Mouse (Mus musculus) MEL (cell line): ENCODE results near the gene Aspscr1. TPM values are rescaled to one million over a fixed set of nuclear protein-coding genes. Genes with fewer than 3 reads are reported as not detected.

Source experiments
- DNase-seq: peaks from one replicate; pipeline ENCODE4 v3.0.0; 2011; ENCODE audit warnings: low read depth, low spot score
- H3K27ac ChIP-seq: 2 replicates; pipeline ENCODE4 v1.5.1; 2012; ENCODE audit warnings: low read depth, mild to moderate bottlenecking, control low read depth, low read length, moderate library complexity; ENCODE audit not compliant: control insufficient read depth
- H3K27me3 ChIP-seq, 2 experiments: fragments of 150-350 bp in 1 of 2; sonication (generic) in 1 of 2; 2 replicates each; pipeline ENCODE4 v1.6.1; 2012; ENCODE audit warnings: low read length in 2 of 2, mild to moderate bottlenecking in 2 of 2, improper control_type of control experiment in 1 of 2, moderate library complexity in 1 of 2; ENCODE audit not compliant: insufficient read depth in 2 of 2, control insufficient read depth in 1 of 2
- H3K36me3 ChIP-seq, 2 experiments: 2 replicates each; pipeline ENCODE4 v1.6.1; 2012 to 2014; ENCODE audit warnings: low read length in 2 of 2, improper control_type of control experiment in 1 of 2, inconsistent platforms in 1 of 2, mild to moderate bottlenecking in 1 of 2; ENCODE audit not compliant: insufficient read depth in 2 of 2, control insufficient read depth in 1 of 2
- H3K4me1 ChIP-seq, 2 experiments: fragments of 150-350 bp in 1 of 2; sonication (generic) in 1 of 2; 2 replicates each; pipeline ENCODE4 v1.6.1; 2012; ENCODE audit warnings: low read length in 2 of 2, improper control_type of control experiment in 1 of 2, mild to moderate bottlenecking in 1 of 2; ENCODE audit not compliant: insufficient read depth in 2 of 2, control insufficient read depth in 1 of 2
- H3K4me3 ChIP-seq, 2 experiments: fragments of 150-350 bp in 1 of 2; sonication (generic) in 1 of 2; 2 replicates each; pipeline ENCODE4 v1.5.1; 2012; ENCODE audit warnings: low read depth in 2 of 2, low read length in 2 of 2, mild to moderate bottlenecking in 2 of 2, moderate library complexity in 2 of 2, control low read depth in 1 of 2, improper control_type of control experiment in 1 of 2; ENCODE audit not compliant: control insufficient read depth in 1 of 2, insufficient read depth in 1 of 2
- H3K79me2 ChIP-seq: 2 replicates; pipeline ENCODE4 v1.6.1; 2012; ENCODE audit warnings: mild to moderate bottlenecking, low read length, moderate library complexity; ENCODE audit not compliant: control insufficient read depth, poor library complexity, insufficient read depth
- H3K9ac ChIP-seq: 2 replicates; pipeline ENCODE4 v1.6.1; 2012; ENCODE audit warnings: low read depth, mild to moderate bottlenecking, control low read depth, low read length, moderate library complexity; ENCODE audit not compliant: control insufficient read depth, poor library complexity, severe bottlenecking
- H3K9me3 ChIP-seq: fragments of 150-350 bp; sonication (generic); replicated peaks from 2 replicates; pipeline ENCODE4 v1.6.1; 2012; ENCODE audit warnings: mild to moderate bottlenecking, low read length, improper control_type of control experiment, moderate library complexity; ENCODE audit not compliant: insufficient read depth
- CHD1 ChIP-seq: IDR thresholded peaks from 2 replicates; pipeline ENCODE4 v1.6.1; 2012; ENCODE audit warnings: low read depth, mild to moderate bottlenecking, inconsistent platforms, low read length, improper control_type of control experiment
- CTCF ChIP-seq, 3 experiments: IDR thresholded peaks in 2 of 3; conservative IDR thresholded peaks in 1 of 3; 2 replicates each; pipeline ENCODE4 v1.5.1; 2011 to 2012; ENCODE audit warnings: low read length in 3 of 3, low read depth in 2 of 3, mild to moderate bottlenecking in 2 of 3, improper control_type of control experiment in 1 of 3, inconsistent platforms in 1 of 3, mixed read lengths in 1 of 3, moderate library complexity in 1 of 3; ENCODE audit not compliant: control insufficient read depth in 1 of 3, insufficient read depth in 1 of 3, poor library complexity in 1 of 3, severe bottlenecking in 1 of 3
- ELF1 ChIP-seq: IDR thresholded peaks from 2 replicates; pipeline ENCODE4 v1.6.1; 2014; ENCODE audit warnings: low read depth, mild to moderate bottlenecking, inconsistent platforms, low read length, improper control_type of control experiment, moderate library complexity
- ETS1 ChIP-seq: IDR thresholded peaks from 2 replicates; pipeline ENCODE4 v1.6.1; 2012; ENCODE audit warnings: low read depth, mild to moderate bottlenecking, inconsistent platforms, low read length, improper control_type of control experiment, moderate library complexity
- GABPA ChIP-seq: IDR thresholded peaks from 2 replicates; pipeline ENCODE4 v1.6.1; 2012; ENCODE audit warnings: low read depth, mild to moderate bottlenecking, inconsistent platforms, low read length, improper control_type of control experiment, moderate library complexity
- GATA1 ChIP-seq: IDR thresholded peaks from 2 replicates; pipeline ENCODE4 v1.6.1; 2011; ENCODE audit warnings: low read depth, low read length, improper control_type of control experiment
- HCFC1 ChIP-seq: IDR thresholded peaks from 2 replicates; pipeline ENCODE4 v1.6.1; 2012; ENCODE audit warnings: low read depth, mild to moderate bottlenecking, inconsistent platforms, low read length, improper control_type of control experiment, moderate library complexity
- JUND ChIP-seq: IDR thresholded peaks from 2 replicates; pipeline ENCODE4 v1.6.1; 2011; ENCODE audit warnings: low read depth, mild to moderate bottlenecking, improper control_type of control experiment, low read length
- KAT2A ChIP-seq: conservative IDR thresholded peaks from 2 replicates; pipeline ENCODE4 v1.6.1; 2012; ENCODE audit warnings: low read depth, low read length, improper control_type of control experiment, inconsistent platforms
- MAFK ChIP-seq: IDR thresholded peaks from 2 replicates; pipeline ENCODE4 v1.6.1; 2011; ENCODE audit warnings: low read depth, mild to moderate bottlenecking, low read length, improper control_type of control experiment, borderline replicate concordance
- MEF2A ChIP-seq: IDR thresholded peaks from 2 replicates; pipeline ENCODE4 v1.6.1; 2014; ENCODE audit warnings: low read depth, mild to moderate bottlenecking, inconsistent platforms, low read length, improper control_type of control experiment; ENCODE audit not compliant: poor library complexity, insufficient replicate concordance, severe bottlenecking; ENCODE audit errors: extremely low read depth
- MYB ChIP-seq: IDR thresholded peaks from 2 replicates; pipeline ENCODE4 v1.6.1; 2011; ENCODE audit warnings: mild to moderate bottlenecking, low read depth, low read length, improper control_type of control experiment
- MYC ChIP-seq: IDR thresholded peaks from 2 replicates; pipeline ENCODE4 v1.6.1; 2011; ENCODE audit warnings: low read depth, mild to moderate bottlenecking, low read length, improper control_type of control experiment, moderate library complexity
- NRF1 ChIP-seq: IDR thresholded peaks from 2 replicates; pipeline ENCODE4 v1.6.1; 2014; ENCODE audit warnings: low read depth, mild to moderate bottlenecking, inconsistent platforms, low read length, improper control_type of control experiment, moderate library complexity; ENCODE audit not compliant: poor library complexity, insufficient read depth, severe bottlenecking
- POLR2A ChIP-seq, 2 experiments: IDR thresholded peaks; 2 replicates each; pipeline ENCODE4 v1.6.1; 2011 to 2012; ENCODE audit warnings: low read length in 2 of 2, mild to moderate bottlenecking in 2 of 2, control low read depth in 1 of 2, improper control_type of control experiment in 1 of 2, low read depth in 1 of 2, moderate library complexity in 1 of 2; ENCODE audit not compliant: control insufficient read depth in 1 of 2, insufficient read depth in 1 of 2, poor library complexity in 1 of 2
- RAD21 ChIP-seq: IDR thresholded peaks from 2 replicates; pipeline ENCODE4 v1.6.1; 2011; ENCODE audit warnings: mild to moderate bottlenecking, low read depth, low read length, improper control_type of control experiment
- SIN3A ChIP-seq: IDR thresholded peaks from 2 replicates; pipeline ENCODE4 v1.6.1; 2012; ENCODE audit warnings: low read length, improper control_type of control experiment, inconsistent platforms
- SMC3 ChIP-seq: IDR thresholded peaks from 2 replicates; pipeline ENCODE4 v1.6.1; 2011; ENCODE audit warnings: low read depth, low read length, improper control_type of control experiment
- TAL1 ChIP-seq: IDR thresholded peaks from 2 replicates; pipeline ENCODE4 v1.6.1; 2012; ENCODE audit warnings: mild to moderate bottlenecking, inconsistent platforms, low read length, moderate library complexity, mixed read lengths
- TBP ChIP-seq: IDR thresholded peaks from 2 replicates; pipeline ENCODE4 v1.8.0; 2011; ENCODE audit warnings: low read depth, low read length, improper control_type of control experiment
- UBTF ChIP-seq: IDR thresholded peaks from 2 replicates; pipeline ENCODE4 v1.6.1; 2012; ENCODE audit warnings: low read depth, mild to moderate bottlenecking, inconsistent platforms, low read length, improper control_type of control experiment, moderate library complexity, borderline replicate concordance; ENCODE audit not compliant: insufficient read depth
- USF1 ChIP-seq: IDR thresholded peaks from 2 replicates; pipeline ENCODE4 v1.6.1; 2014; ENCODE audit warnings: low read depth, mild to moderate bottlenecking, inconsistent platforms, low read length, improper control_type of control experiment, moderate library complexity
- USF2 ChIP-seq, 2 experiments: IDR thresholded peaks; 2 replicates each; pipeline ENCODE4 v1.6.1; 2011 to 2012; ENCODE audit warnings: improper control_type of control experiment in 2 of 2, low read length in 2 of 2, borderline replicate concordance in 1 of 2, inconsistent platforms in 1 of 2, low read depth in 1 of 2, mild to moderate bottlenecking in 1 of 2; ENCODE audit not compliant: insufficient read depth in 1 of 2
- ZC3H11A ChIP-seq: IDR thresholded peaks from 2 replicates; pipeline ENCODE4 v1.6.1; 2012; ENCODE audit warnings: low read depth, mild to moderate bottlenecking, inconsistent platforms, low read length, improper control_type of control experiment
- ZNF384 ChIP-seq: IDR thresholded peaks from 2 replicates; pipeline ENCODE4 v1.6.1; 2012; ENCODE audit warnings: low read depth, mild to moderate bottlenecking, inconsistent platforms, low read length, improper control_type of control experiment
- polyA plus RNA-seq, 2 experiments: library from polyadenylated mRNA; stranded (reverse) in 1 of 2; unstranded in 1 of 2; fragments of >175 nt in 1 of 2; fragments of >200 nt in 1 of 2; gene quantifications; 2 replicates each; pipeline versions ENCODE4 v1.2.1 to v1.2.4; 2012; ENCODE audit warnings: low replicate concordance in 2 of 2, low read depth in 1 of 2; ENCODE audit not compliant: insufficient read length in 2 of 2, insufficient read depth in 1 of 2, missing spikeins in 1 of 2
- total RNA-seq: library from RNA; depleted of rRNA; stranded (reverse); fragments of 300-350 nt; gene quantifications from 2 replicates; pipeline ENCODE4 v1.2.3, GENCODE M21; 2012

Aspscr1 gene
- total and polyA plus RNA-seq, 3 experiments, result 36.2 to 72.5 TPM; not detected in 1

GRCm38 (mm10) chr11:120658876-120659410 lies 13.8 kb upstream of the Aspscr1 start:
- no peak for DNase-seq

DNA sequence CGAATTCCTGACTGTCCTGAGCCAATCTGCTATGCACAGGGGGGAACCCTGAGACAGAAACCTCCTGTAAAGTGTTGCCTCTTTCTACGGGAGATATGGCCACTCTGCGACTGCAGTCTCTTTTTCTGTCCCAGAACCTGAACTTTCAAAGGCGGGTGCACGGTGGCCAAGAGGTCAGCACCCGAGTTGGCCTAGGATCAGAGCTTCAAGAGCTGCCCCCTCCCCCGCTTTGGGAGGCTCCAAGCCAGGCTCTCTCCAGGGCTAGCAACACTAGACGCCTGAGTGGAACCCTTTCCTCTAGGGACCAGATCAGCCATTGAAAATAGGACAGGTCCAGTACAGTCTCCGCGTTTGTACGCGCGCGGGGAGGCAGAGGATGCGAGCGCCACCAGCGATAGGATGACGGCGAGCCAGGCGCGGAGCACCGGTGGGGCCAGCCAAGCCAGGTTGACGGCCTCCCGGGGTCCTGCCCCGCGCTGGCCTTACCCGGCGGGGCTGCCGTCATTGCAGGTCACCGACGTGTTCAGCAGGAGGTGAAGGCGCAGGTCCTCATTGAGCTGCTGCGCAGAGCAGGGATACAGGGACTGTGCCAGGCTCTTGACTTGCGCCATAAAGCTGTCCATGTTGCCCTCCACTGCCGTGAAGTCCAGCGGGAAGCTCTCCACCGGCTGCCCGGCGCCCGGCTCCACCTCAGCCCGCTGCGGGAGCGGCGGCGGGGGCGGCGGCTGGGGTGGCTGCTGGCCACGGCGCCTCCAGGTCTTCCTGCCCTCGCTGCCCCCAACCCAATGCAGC lies 13.1 kb upstream of the Aspscr1 start:
- Histone ChIP-seq H3K36me3 (no peaks in the 10 kb centered on the region), H3K27me3 (peaks cover 2 to 7% of the 10 kb centered on the region in 2 experiments; a peak in 3 of 4 replicates), H3K79me2 (no peaks in the 10 kb centered on the region), H3K27ac (no peak overlapping the region), H3K9ac (no peak overlapping the region), H3K4me1 (no peaks in the 10 kb centered on the region), H3K4me3 (no peak overlapping the region), H3K9me3 (no peaks in the 10 kb centered on the region)
- no peak for DNase-seq
- TF ChIP-seq POLR2A (IDR thresholded peaks at IDR 0.05; ENCODE audit: control insufficient read depth in 1 of 2, insufficient read depth in 1 of 2, low read depth in 1 of 2, low read length in 2 of 2, poor library complexity in 1 of 2) (no peak), SIN3A (no peak), HCFC1 (no peak), GATA1 (no peak), KAT2A (no peak), MYB (no peak), NRF1 (no peak), MEF2A (no peak), TBP (no peak), ELF1 (no peak), GABPA (no peak), UBTF (no peak), JUND (no peak)

More at GRCm38 (mm10) chr11:120658876-120659410, 13.8 kb upstream of the Aspscr1 start:
- Histone ChIP-seq H3K4me3 (no peak overlapping the region), H3K4me1 (no peaks in the 10 kb centered on the region), H3K27me3 (peaks cover 2 to 7% of the 10 kb centered on the region in 2 experiments; a peak in 3 of 4 replicates), H3K36me3 (no peaks in the 10 kb centered on the region), H3K79me2 (no peaks in the 10 kb centered on the region), H3K9me3 (no peaks in the 10 kb centered on the region), H3K27ac (no peak overlapping the region), H3K9ac (no peak overlapping the region)
- TF ChIP-seq ETS1, result no peak
- no peak for TF ChIP-seq TAL1
- no peak for TF ChIP-seq MYC
- TF ChIP-seq RAD21, result no peak
- no peak for TF ChIP-seq NRF1
- no peak for TF ChIP-seq USF2 (IDR thresholded peaks at IDR 0.05; ENCODE audit: borderline replicate concordance in 1 of 2, insufficient read depth in 1 of 2, low read depth in 1 of 2, low read length in 2 of 2)
- TF ChIP-seq ZC3H11A, result no peak
- no peak for TF ChIP-seq SMC3
- no peak for TF ChIP-seq HCFC1
- TF ChIP-seq MAFK, result no peak
- no peak for TF ChIP-seq SIN3A
- TF ChIP-seq CHD1, result no peak
- no peak for TF ChIP-seq USF1
- no peak for TF ChIP-seq UBTF
- no peak for TF ChIP-seq ZNF384
- TF ChIP-seq CTCF (IDR thresholded peaks at IDR 0.05 in 2 of 3, conservative IDR thresholded peaks at IDR 0.05 in 1 of 3; ENCODE audit: control insufficient read depth in 1 of 3, insufficient read depth in 1 of 3, low read depth in 2 of 3, low read length in 3 of 3, poor library complexity in 1 of 3, severe bottlenecking in 1 of 3), result no peak
- TF ChIP-seq JUND, result no peak
